Mouse (Mus musculus) adrenal gland (tissue): ENCODE results near the gene Traip.

Source experiments
- intact Hi-C: fragments of 180-260 bp; cut with DNase I; formaldehyde crosslinking; loops from one replicate; pipeline ENCODE4 v1.15.1; 2025

Traip gene

GRCm38 (mm10) chr9:107932221-107932620 lies 17.7 kb upstream of the Traip start:
- intact Hi-C loops: no loop called here

- intact Hi-C loops: no loop called here
Measured at GRCm38 (mm10) chr9:107934146-107934545, 15.8 kb upstream of the Traip start.

GRCm38 (mm10) chr9:107935374-107935773 lies 14.6 kb upstream of the Traip start, which contains the start of gene Camkv:
Gene Camkv (plus strand): TSS chr9:107935674.
- intact Hi-C loops: no loop called here

GRCm38 (mm10) chr9:107935790-107936214 lies 14.1 kb upstream of the Traip start:
- intact Hi-C loops: no loop called here

GRCm38 (mm10) chr9:107936215-107936822 lies 13.6 kb upstream of the Traip start:
- intact Hi-C loops: no loop called here

GRCm38 (mm10) chr9:107936831-107937230 lies 13.1 kb upstream of the Traip start:
- intact Hi-C loops: no loop called here

- intact Hi-C loops: no loop called here
Measured at GRCm38 (mm10) chr9:107947241-107948194, 2.4 kb upstream of the Traip start.

GRCm38 (mm10) chr9:107949184-107949921 lies 583 bp upstream of the Traip start:
- intact Hi-C loops: no loop called here

- intact Hi-C loops: no loop called here
Measured at GRCm38 (mm10) chr9:107950460-107951355, 772 bp downstream of the Traip start.

- intact Hi-C loops: no loop called here
Measured at GRCm38 (mm10) chr9:107955613-107956289, 5.8 kb downstream of the Traip start.

- intact Hi-C loops: no loop called here
Measured at GRCm38 (mm10) chr9:107957141-107957540, 7.2 kb downstream of the Traip start.

GRCm38 (mm10) chr9:107959896-107960295 lies 10.0 kb downstream of the Traip start:
- intact Hi-C loops: loop anchor here (5.0 kb wide), 3 partner anchors 42 to 92 kb away; partner anchors contain the start of genes Amigo3 and Ip6k1

- intact Hi-C loops: loop anchor here (5.0 kb wide), 3 partner anchors 41 to 91 kb away; partner anchors contain the start of genes Amigo3 and Ip6k1
Measured at GRCm38 (mm10) chr9:107960928-107961327, 11.0 kb downstream of the Traip start.

- intact Hi-C loops: loop anchor here (5.0 kb wide), 3 partner anchors 41 to 91 kb away; partner anchors contain the start of genes Amigo3 and Ip6k1
Measured at GRCm38 (mm10) chr9:107961351-107961762, 11.4 kb downstream of the Traip start.

GRCm38 (mm10) chr9:107961881-107962280 lies 11.9 kb downstream of the Traip start:
- intact Hi-C loops: loop anchor here (2.0 to 5.0 kb wide), 5 partner anchors 25 to 105 kb away; partner anchors contain the start of genes Amigo3 and Ip6k1

- intact Hi-C loops: loop anchor here (2.0 to 5.0 kb wide), 5 partner anchors 24 to 104 kb away; partner anchors contain the start of genes Amigo3 and Ip6k1
Measured at GRCm38 (mm10) chr9:107962916-107963315, 13.0 kb downstream of the Traip start.

- intact Hi-C loops: loop anchor here (2.0 to 5.0 kb wide), 5 partner anchors 23 to 103 kb away; partner anchors contain the start of genes Amigo3 and Ip6k1
Measured at GRCm38 (mm10) chr9:107963700-107964099, 13.8 kb downstream of the Traip start.

GRCm38 (mm10) chr9:107964681-107965080 lies 14.7 kb downstream of the Traip start:
- intact Hi-C loops: loop anchor here (5.0 kb wide), 3 partner anchors 38 to 88 kb away; partner anchors contain the start of genes Amigo3 and Ip6k1

- intact Hi-C loops: no loop called here
Measured at GRCm38 (mm10) chr9:107966676-107967075, 16.7 kb downstream of the Traip start.
